Mouse (Mus musculus) cerebellum, adult 9-11 months (tissue): Measurements from ENCODE around the gene Crnkl1.

Experiments used
- DNase-seq: peaks from one replicate; pipeline ENCODE4 v3.0.0; 2022

Crnkl1 gene

DNA sequence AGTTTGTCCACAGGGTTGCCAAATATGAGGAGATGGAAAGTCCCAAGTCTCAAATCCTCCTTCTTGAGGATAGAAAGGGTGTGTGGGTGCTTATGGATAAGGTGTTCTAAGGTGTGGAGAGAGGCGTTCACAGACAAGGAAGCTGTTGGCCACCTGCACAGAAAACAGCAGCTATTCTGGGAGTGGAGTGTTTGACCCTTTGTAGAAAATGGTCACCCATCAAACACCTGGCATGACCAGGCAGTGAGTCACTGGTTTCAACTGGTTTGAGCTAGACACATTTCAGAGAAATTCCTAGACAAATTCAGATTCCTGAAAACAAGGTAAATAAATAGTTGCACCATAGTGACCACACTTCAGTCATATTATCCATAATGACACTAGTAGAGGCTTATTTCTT lies 62.7 kb downstream of the Crnkl1 start:
- DNase-seq, result no peak

DNA sequence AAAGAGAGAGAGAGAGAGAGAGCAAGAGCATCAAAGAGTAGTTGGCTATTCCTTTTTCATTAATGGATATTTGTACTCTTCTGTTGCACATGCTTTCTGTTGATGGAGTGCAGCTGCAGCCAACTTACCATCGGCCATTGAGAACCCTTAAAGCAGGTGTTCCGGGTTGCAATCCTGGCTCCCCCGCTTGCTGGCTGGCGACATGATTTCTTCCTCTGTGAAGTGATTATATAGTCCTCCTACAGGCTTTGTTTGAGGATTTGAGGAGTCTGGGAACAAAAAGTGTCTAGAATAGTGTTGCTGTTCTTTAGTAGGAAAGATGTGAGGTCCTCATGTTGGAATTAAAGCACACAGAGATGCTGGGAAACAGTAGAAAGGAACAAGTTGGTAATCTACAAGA lies 63.5 kb downstream of the Crnkl1 start:
- no peak for DNase-seq
